Mouse (Mus musculus) heart, postnatal 0 days (tissue): ENCODE data around the gene Usp21.
A peak's percentile ranks its signal among the peaks of the same experiment; 100 is the strongest.

Source experiments
- CTCF ChIP-seq: IDR thresholded peaks from 2 replicates; pipeline ENCODE4 v1.5.1; 2016; ENCODE audit warnings: antibody characterized with exemption, control low read depth, low read depth
- EP300 ChIP-seq: IDR thresholded peaks from 2 replicates; pipeline ENCODE4 v1.6.1; 2016; ENCODE audit warnings: antibody characterized with exemption, low read depth

GRCm38 (mm10) chr1:171246709-171247452, 40.9 kb downstream of the Usp21 start:
- TF ChIP-seq CTCF (peak; percentile 87), EP300 (peak; percentile 84)
